Mouse (Mus musculus) right cerebral cortex, adult 18-20 months (tissue): ENCODE measurements around the gene Luzp2.

Source experiments
- DNase-seq: peaks from one replicate; pipeline ENCODE4 v3.0.0; 2022; ENCODE audit warnings: mixed read lengths

Gene Luzp2

DNA sequence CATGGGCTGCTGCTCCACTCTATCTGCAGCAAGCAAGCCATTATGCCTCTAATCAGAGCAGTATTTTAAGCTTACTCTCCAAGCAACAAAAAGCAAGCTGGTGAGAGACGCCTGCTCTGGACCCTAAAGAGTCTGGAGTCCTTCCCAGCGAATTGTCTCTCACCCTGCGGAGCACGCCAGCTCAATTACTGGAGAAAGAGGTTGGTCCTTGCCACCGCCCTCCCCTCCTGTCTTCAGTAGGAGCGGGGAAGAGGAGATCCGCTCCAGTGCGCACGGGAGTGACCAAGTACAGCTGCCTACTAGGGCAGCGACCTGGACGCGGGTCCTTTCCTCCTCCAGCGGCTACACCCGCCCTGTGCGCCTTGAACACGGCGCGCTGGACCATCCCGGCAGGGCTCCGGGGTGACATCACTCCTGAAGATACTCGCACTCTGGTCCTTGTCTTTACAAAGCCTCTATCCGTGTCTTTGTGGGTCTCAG, at the start of gene Luzp2:
Gene Luzp2 (plus strand): TSS at position 127 of the 480 bp plus-strand sequence.
- DNase-seq: peak; percentile 34

DNA sequence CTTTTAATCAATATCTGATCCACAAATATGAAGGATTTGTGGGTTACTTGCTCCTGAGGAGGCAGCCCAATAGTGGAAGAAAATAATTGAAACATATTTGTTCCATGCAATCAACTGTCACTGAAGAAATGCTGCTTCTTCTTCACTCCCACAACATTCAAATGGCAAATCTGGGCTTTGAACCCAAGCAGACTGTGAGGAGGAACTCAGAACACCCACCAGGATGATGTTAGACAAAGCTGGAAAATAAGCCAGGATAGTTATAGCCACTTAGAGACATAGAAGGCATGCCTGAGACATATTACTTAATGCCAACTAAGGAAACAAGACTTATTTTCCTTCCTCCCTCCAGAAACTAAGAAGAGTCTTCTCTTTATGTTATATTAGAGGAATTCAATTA, 47.8 kb upstream of the Luzp2 start:
- DNase-seq: peak; percentile 3

DNA sequence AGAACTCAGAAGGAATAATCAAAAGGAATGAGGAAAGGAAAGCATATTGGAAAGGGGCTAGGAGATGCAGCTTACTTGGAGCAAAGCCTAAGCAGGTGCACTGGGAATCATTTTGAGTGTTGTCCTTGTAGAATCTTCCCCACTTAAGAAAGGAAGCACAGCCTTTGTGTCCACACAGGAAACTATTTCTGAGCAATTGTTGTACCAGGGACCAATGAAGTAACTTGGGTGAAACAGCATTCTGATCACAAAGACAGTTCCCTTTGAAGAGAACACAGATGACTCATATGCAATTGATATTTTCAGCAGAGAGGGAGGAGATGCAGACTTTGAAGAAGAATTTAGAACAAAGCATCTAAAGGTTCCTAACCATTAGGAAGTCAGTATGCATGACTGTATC, 16.7 kb upstream of the Luzp2 start:
- DNase-seq: no peak

DNA sequence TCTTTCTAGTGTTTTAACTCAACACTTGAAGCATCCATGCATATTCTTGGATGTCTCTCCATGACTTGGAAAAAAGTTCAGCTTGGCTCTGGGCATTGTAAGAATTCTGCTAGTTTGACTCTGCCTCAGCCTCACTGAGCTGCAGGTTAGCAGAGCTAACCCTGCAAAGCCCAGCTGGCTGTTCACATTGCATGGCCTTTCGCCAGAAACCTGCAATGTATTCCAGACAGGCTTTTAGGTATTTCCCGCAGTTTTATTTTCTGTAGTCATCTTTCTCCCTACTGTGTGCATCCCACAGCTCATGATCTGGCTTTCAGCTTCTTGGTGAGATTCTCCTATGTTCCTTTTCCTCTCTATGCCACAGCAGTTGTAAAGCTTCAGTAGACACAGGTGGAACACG, 6.5 kb upstream of the Luzp2 start:
- no peak for DNase-seq

DNA sequence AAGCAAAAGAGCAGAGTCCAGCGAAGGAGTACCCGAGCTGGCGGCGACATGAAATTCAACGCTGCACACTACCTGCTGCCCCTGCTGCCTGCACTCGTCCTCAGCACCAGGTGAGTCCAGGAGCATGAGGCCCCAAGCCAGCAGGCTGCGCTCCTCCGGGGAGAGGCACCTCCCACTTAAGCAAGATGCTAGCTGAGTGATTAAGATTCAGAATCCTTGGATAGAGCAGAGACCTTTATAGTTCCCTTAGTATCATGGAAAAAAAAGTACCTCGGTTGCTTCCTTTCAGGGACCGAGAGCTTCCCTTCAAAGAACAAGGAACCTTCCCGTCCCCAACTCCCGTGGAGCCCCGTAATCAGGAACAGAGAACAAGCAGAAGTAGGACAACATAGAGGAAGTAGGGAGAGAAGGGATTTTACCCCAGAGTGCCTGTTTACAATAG, 634 bp downstream of the Luzp2 start:
- DNase-seq: peak; percentile 33

DNA sequence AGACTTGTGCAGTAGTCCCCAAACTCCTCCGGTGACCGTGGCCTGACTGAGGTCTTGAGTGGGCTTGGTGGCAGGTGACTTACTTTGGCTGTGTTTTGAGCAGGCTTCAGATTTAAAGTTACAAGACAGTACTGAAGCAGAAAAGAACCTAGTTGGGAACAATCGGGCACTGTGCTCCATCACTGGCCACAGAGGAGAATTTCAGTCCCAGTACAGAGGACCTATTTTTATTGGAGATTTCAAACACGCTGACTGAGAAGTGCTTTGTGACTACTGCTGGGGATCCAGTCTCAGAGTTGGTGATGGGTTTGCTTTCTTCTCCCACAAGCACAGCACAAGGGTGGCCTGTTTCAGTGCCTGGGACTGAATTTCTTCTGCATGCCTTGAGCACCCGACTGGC, 1.1 kb downstream of the Luzp2 start:
- DNase-seq: peak; percentile 8

DNA sequence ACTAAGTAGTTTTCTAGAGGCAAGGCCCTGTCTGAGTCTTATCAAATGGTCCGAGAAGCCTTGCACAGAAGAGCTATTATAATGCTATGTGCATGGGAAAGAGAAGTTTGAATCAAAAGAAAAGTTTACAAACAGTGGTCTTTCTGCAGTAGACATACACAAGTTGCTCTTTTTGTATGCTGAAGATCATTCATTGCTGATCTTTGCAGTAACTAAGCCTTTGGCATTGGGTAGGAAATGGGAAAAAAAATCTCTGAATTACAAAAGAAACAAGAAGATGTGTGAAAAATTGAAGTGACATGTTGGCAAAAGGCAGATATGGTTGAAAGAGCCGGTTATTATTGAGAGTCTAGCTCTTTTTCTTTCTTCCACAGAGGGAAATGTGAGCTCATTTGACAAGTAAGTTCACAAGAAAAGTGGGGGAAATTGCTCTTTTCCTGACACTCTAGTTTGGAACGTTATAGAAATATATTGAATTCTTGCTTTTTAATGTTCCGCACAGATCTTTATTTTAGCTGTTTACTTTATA, 7.6 kb downstream of the Luzp2 start:
- DNase-seq: no peak

DNA sequence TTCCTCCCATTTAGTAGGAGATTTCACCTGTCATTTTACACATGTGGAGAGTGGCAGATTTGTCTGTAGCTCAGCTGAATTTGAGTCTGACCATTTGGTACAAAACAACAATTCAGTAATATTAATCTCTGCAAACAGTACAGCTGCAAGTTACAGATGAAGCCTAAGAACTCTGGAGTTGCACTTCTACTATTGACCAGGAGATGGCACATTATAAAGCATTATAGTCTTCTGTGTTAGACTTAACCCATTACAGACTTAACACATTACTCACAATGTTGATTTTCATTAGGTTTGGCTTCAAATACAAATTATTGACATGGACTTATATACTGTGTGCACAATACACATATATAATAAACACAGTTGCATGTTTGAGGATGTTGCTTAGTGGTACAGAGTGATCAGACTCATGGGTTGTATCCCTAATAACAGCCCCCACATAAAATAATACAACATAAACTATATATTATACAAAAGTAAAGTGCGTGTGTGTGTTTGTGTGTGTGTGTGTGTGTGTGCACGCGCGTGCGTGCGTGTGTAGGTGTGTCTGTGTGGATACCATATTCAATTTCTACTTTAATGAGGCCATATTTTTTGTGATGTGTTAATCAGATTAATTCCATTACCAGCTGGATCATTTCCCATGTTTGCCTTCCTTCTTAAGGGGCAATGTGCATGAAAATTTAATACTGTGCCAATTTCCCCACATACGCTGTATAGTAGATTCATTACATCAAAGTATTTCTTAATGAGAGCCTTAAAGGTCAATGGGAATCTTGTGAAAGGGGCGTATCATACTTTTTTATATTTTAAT, 10.8 kb downstream of the Luzp2 start:
- no peak for DNase-seq

DNA sequence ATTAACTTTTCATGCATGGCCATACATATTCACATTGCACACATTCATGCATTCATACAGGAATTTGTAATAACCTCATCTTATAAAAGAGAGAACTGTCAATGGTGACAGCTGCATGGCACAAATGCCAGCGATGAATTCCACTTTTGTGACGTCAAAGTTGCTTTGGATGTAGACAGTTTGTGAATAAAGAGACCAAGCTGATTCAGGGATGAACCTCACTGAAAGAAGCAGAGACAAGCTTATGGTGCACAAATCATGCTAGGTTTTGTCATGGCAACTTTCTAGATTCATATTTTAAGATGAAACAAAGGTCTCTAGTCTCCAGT, 11.4 kb downstream of the Luzp2 start:
- no peak for DNase-seq

DNA sequence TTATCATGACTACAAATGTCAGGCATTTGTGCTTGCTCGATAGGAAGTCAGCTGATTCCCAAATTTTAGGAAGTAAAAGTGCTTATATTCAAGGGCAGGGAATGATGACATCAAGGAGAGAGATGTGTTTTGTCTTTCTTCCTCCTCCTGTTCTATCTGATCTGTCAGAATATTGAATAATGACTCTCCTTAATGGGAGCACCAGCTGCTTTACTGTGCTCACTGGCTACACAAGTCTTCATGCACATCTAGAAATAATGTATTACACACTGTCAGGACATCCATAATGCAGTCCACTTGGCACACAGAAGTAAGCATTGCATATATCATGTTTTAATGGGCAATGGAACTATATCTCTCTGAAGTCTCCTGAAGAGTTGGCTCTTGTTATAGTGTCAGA, 17.6 kb downstream of the Luzp2 start:
- no peak for DNase-seq

DNA sequence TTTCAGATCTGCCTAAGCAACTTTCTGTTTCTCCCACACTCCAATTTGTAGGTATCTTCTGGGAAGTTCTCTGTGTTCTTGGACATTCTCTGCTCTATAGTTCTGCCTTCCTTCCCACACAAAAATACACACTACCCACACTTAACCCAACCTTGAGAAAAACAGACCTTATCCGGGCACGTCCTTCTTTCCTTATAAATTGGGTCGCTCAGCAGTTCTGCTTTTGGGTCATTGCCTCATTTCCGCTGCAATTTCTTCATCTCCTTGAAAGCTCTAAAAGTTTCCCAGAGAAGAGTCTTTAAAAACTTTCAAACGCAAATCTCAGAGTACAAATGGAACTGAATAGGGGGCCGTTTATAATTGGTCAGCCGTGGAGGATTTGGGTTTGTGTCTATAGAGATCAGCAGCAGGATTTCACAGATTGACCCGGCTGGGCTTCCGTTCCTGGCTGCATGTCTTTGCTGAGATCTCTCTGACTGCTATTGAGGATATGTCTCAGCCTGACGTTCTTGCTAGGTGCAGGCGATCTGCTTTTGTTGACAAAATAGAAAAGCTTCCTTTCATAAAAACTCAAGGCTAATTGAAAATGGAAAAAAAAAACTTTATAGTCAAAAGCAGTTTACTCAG, 26.0 kb downstream of the Luzp2 start:
- DNase-seq: no peak

DNA sequence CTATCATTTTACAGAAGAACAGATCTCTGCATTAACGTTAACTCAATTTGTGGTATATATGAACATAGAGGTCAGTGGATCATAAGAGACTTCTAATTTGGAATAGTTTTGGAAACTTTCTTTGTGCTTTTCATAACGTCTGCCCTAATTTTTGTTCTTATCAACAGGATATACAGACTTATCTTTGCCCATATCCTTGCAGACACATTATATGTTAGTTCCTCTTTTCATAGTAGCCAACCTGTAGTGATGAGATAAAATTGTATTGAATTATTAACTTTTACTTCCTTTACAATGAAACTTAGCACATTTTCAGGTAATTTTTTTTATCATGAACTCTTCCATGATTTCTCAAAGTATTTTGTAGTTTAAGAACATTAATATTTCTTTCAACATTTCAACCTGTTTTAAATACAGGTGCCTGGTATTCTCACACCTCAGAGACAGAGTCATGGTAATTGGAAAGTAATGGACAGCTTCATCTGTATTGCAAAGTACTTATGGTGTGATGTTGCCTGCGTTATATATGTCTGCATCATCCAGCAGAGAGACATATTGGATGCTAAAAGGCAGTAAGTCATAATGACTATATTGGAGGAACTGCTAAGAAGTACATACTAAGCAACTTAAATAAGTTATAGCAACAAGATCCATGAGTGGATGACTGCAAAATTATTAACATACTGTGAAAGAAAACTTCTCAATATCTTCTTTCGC, 43.8 kb downstream of the Luzp2 start:
- DNase-seq: no peak

DNA sequence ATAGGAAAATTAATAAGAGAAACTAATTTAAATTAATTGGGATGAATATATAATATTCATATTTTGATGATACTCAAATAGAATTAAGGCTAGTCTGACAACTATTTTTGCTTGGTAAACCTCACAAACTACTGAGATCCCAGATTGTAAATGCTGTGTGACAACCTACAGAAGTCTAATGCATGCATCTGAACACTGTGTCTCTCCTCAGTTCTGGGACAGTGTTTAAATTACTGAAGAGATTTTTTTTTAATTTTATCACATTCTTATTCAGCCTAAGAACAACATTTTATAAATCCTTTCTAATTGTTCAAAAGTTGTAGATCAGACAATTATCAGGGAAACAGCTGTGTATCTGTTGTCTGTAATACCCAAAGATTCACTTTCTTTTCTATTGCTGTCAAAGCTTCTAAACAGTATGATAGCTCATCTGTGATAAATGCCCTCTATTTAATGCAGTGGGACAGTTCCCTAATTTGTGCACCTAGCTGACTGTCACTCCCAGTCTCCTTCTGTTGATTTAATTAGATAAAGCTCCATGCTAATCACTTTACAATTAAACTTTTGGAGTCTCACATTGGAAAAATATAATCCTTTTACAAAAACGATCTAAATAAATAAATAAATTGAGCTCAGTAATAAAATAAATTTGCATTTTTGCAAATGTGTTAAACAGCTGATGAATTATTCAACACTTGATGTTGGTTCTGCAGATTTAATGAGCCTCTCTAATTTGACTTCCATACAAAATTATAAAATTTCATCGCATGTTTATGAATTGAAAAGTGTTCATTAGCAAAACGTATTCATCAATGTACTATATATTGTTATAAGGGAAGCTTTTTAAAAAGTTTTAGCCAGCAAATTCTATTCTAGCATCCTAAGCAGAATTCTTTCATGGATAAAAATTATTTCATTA, 58.7 kb downstream of the Luzp2 start:
- DNase-seq: no peak

DNA sequence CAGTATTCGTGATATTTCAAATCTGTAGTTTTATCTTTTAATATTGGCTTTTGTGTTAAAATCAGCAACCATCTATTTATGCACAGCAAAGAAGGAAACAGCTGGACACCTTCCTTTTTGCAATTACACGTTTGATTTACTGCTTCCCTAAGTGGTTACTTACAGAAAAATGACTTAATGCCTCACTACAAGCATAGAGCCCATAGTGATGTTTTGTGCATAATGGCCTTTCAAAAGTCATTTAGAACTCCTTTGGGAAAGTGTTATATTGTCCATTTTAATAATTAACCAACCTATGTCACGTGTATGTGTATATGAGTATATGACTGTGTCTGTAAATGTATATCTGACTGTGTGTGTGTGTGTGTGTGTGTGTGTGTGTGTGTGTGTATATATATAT, 63.3 kb downstream of the Luzp2 start:
- DNase-seq: no peak

DNA sequence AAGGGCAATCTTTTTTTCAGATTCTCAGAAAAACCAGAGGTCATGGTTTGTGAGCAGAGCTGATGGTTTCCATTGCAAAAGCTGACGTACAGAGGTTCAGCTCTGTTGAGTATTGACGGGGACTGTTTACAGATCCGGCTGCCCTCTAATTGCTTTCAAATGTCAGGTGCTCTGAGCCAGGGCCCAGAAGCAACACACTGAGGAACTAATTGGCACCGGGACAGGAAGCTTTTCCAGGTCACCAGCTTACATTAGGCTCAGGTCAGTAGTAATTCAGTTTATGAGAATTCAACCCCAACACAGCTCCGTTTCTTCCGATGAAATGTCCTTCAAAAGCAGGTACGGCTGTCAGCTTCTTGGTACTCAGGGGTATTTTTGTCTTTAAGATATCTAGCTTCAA, 74.7 kb downstream of the Luzp2 start:
- peak; percentile 8 for DNase-seq

DNA sequence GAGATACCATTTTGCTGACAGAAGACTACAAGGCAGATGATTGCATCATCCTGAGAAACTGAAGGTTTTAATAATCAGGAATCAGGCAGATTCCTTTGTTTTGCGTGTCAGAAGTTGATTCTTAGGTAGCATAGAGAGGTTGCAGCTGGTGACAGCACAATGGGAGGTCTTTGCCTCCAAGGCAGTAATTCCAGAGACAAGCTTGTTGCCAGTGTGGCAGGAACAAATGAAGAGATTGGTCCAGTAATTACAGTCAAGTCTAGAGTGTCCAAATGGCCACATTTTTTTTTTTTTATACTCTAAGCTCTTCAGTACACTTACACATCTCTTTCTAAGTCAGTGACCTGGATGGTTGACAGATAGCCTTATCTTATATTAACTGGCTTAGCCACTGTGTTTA, 78.7 kb downstream of the Luzp2 start:
- DNase-seq: no peak

DNA sequence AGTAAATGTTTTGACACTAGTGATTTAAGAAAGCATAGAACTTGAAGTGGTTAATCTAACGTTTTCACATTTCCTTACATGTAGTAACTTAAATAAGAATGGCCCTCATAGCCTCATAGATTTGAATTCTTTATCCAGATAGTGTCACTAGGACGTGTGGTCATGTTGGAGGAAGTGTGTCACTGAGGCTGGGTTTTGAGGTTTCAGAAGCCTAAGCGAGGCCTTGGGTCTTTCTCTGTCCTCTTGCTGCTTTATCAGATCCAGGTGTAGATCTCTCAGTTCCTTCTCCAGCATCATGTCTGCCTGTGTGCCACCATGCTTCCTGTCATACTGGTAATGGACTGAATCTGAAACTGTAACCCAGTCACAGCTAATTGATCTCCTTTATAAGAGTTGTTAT, 86.7 kb downstream of the Luzp2 start:
- no peak for DNase-seq

DNA sequence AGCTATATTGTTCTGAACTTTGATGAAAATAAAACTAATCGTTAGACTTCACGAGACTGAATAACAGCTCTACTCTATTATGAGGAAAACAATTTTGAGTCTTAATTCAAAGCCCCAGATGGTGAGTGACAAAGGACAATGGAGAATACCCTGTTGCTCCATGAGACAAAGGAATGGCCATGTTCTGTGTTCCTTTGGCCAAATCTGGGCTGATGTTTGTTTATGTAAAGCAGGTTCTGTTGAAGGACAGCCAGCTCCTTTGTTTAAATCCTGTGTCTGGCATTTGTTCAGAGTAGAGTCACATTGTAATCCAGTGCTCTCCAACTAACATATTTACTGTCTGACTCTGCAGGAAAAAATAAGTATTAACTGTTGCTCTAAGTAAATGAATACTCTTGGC, 121.5 kb downstream of the Luzp2 start:
- no peak for DNase-seq

DNA sequence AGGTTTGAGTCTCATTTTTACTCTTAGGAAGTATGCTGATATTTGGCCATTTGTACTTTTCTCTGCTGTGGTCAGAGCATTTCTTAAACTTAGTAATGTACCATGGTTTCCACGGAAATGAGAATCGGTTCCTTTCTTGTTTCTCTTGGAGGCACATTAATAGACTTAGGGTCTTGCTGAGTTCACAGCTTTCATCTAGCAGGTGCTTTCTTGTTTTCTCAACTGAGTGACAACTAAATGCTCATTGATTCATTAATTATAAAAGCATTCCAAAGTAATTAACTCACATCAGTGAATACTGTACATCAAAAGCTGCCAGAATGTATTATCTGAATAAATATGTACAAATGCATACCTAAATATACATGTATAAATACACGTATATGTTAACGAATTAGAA, 127.4 kb downstream of the Luzp2 start:
- DNase-seq: no peak

DNA sequence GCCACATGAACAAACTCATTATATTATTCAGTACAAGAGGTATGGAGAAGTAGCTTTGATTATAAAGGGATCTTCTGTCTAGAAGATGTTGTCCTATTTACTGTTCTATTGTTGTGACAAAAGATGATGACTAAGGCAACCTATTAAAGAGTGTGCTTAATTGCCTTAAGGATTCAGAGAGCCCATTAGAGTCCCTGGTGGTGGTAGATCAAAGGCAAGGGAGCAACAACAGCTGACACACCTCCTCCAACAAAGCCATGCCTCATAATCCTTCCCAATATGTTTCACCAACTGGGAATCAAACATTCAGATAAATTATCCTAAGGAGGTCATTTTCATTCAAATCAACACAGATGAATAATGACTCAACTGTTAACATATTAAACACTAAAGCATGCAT, 142.1 kb downstream of the Luzp2 start:
- no peak for DNase-seq

DNA sequence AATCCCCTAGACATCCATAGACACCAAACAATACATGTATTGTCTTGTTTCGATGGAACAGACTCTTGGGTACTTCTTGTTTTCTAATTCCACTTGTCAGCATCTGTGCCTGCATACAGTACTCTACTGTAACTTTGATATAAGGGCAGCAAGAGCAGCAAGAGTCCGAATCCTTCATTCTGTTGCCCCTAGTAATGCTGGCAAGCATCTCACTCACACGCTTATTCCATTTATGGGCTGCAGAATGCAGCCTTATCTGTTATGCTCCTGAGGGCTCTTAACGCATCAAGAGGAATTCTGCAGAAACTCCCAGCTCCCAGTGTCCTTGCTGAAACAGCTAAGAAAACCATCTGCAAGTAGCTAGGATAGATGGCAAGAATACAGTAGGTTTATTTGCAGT, 145.3 kb downstream of the Luzp2 start:
- DNase-seq: no peak

DNA sequence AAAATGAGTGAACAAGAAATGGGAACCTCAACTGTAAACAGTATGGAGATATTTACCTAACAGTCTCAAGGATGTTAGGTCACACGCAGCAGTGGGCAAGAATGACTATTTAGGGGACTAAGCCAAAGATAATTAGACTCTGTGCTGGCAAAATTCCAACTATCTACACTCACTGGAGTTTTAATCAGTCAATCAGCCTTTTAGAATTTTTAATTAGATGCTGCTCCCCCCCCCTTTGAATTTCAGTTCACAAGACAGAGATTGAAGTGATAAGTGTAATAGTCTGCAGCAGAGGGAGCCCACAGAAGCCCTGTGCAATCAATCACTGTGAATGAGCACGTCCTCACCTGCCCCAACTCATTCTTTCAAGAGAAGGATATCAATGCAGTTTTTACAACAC, 165.1 kb downstream of the Luzp2 start:
- no peak for DNase-seq
